Mouse (Mus musculus) forebrain, embryonic 12.5 days (tissue): ENCODE measurements around the gene Lypd4. TPM values are rescaled to one million over a fixed set of nuclear protein-coding genes. Genes with fewer than 3 reads are reported as not detected.
"Not testable (repeated sequence)": the region's sequence is repeated elsewhere in the genome, so short reads cannot be mapped to it uniquely, and the experiment has no call there.

ENCODE experiments used
- ATAC-seq: fragments of 200-750 bp; cut with Nextera tagmentation; 2 replicates; pipeline ENCODE4 v1.8.0; 2017; ENCODE audit warnings: moderate TSS enrichment; ENCODE audit not compliant: low FRiP score
- H3K27ac ChIP-seq: fragments of 300-500 bp; sonication (generic); 2 replicates; pipeline ENCODE4 v1.5.1; 2016; ENCODE audit warnings: mild to moderate bottlenecking
- H3K27me3 ChIP-seq: fragments of 300-500 bp; sonication (generic); 2 replicates; pipeline ENCODE4 v1.6.1; 2016; ENCODE audit warnings: mild to moderate bottlenecking
- H3K36me3 ChIP-seq: fragments of 300-500 bp; sonication (generic); replicated peaks from 2 replicates; pipeline ENCODE4 v1.6.1; 2016; ENCODE audit warnings: mild to moderate bottlenecking
- H3K4me1 ChIP-seq: fragments of 300-500 bp; sonication (generic); 2 replicates; pipeline ENCODE4 v1.6.1; 2016
- H3K4me2 ChIP-seq: fragments of 300-500 bp; sonication (generic); 2 replicates; pipeline ENCODE4 v1.6.1; 2016; ENCODE audit warnings: mild to moderate bottlenecking, moderate library complexity
- H3K4me3 ChIP-seq: fragments of 300-500 bp; sonication (generic); replicated peaks from 2 replicates; pipeline ENCODE4 v1.5.1; 2016; ENCODE audit warnings: mild to moderate bottlenecking
- H3K9ac ChIP-seq: fragments of 300-500 bp; sonication (generic); 2 replicates; pipeline ENCODE4 v1.6.1; 2016; ENCODE audit warnings: mild to moderate bottlenecking
- H3K9me3 ChIP-seq: fragments of 300-500 bp; sonication (generic); 2 replicates; pipeline ENCODE4 v1.6.1; 2016
- WGBS: fragments of 180-500 bp; shearing (Covaris S2); methylation state at CpG from one replicate; pipeline ENCODE4 v1.1.7; 2016; 5-methylcytosine and 5-hydroxymethylcytosine counted together
- polyA plus RNA-seq: library from polyadenylated mRNA; unstranded; fragments of >200 nt; fragmentation: Nextera tagmentation; extraction: Ambion mirVana; gene quantifications from 2 replicates; pipeline ENCODE4 v1.2.1, GENCODE M21; 2016

Lypd4 gene
- polyA plus RNA-seq, 1 experiment from 2014 or later = not detected

DNA sequence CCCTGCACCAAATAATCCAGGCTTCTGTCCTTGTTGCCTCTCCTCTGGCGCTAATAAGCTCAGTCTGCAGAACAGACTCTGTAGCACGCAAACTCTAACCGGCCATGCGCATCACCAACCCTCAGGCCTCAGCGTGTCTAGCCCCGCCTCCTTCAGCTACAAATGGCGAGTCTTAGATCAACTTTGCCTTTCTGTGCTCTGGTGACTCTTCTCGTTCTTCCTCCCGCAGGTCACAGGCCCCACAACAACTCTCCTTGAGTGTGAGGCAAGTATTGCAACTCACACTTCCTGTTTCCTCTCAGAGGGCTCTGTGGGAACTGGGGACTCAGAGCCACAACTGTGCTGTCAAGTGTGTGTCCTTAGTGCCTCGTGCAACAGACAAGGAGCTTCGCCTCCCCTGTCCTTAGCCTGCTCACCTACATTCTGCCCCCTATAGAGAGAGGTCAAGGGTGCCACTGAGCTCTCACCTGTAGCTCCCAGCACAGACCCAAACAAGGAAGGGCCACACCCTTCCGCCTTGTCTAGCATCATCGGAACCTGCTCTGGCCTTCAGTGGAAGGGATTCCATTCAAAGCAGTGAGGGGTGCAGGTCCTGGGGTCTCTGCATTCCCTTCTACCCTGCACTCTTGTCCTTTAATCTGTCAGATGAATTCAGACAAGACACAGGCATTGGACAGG, 30.9 kb downstream of the Lypd4 start:
- ATAC-seq, H3K4me2 ChIP-seq, H3K9me3 ChIP-seq, H3K27ac ChIP-seq, H3K36me3 ChIP-seq, H3K4me3 ChIP-seq, H3K27me3 ChIP-seq, H3K4me1 ChIP-seq, H3K9ac ChIP-seq: not testable (repeated sequence)
- WGBS = 73% methylated on average over 12 of the region's 13 CpGs

- ATAC-seq = no peak
- no peaks in the 10 kb centered on the region for H3K36me3 ChIP-seq
- H3K9me3 ChIP-seq = no peaks in the 10 kb centered on the region
- no peak overlapping the region for H3K9ac ChIP-seq
- no peak overlapping the region for H3K27ac ChIP-seq
- H3K4me1 ChIP-seq = no peaks in the 10 kb centered on the region
- no peaks in the 10 kb centered on the region for H3K27me3 ChIP-seq
- H3K4me3 ChIP-seq = no peak overlapping the region
- WGBS = 88% methylated on average over 4 of the region's 4 CpGs
- no peak overlapping the region for H3K4me2 ChIP-seq
These were observed 42.6 kb downstream of the Lypd4 start for GRCm38 (mm10) chr7:24827181-24827580.

DNA sequence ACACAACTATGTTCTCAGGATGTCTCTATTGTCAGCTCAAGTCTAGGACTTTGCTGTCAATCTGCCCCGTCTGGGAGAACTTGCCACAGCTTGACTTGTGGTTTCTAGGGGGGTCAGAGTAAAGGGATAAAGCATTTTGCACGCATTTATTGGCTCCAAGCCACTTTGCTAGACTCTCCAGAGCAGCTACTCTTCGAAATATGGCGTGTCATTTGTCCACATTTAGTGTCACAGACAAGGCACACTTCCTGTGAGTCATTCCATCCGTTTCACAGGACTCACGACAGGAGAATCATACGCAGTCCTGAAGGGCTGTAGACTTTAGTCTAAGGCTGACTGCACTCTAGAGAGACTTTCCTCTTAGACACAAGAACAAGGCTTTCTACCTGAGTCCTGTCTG, 45.3 kb downstream of the Lypd4 start:
- Histone ChIP-seq H3K4me3 (no peak overlapping the region), H3K4me2 (no peak overlapping the region), H3K36me3 (no peaks in the 10 kb centered on the region), H3K9me3 (no peaks in the 10 kb centered on the region), H3K27me3 (no peaks in the 10 kb centered on the region), H3K4me1 (no peaks in the 10 kb centered on the region), H3K27ac (no peak overlapping the region), H3K9ac (no peak overlapping the region)
- WGBS = 83% methylated on average over 7 of the region's 7 CpGs
- ATAC-seq = no peak

DNA sequence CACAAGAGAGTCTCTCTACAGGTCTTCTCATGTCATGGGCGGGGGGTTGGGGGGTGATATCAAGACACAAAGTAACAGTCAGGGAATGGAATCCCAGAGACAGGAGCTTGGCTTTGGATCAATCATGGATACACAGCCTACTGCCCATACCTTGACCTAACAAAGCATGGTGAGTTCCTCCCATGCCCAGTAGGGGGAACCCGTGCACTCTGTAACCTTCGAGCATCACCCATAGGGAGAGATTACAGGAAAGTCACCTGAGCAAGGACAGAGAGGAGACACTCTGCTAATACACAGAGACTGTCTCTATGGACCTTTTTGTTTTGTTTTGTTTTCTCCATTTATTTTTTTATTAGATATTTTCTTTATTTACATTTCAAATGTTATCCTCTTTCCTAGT, 52.2 kb downstream of the Lypd4 start:
- H3K4me2 ChIP-seq = no peak overlapping the region
- no peak overlapping the region for H3K27ac ChIP-seq
- 2% methylated on average over 3 of the region's 3 CpGs for WGBS
- no peaks in the 10 kb centered on the region for H3K36me3 ChIP-seq
- no peak overlapping the region for H3K4me3 ChIP-seq
- no peaks in the 10 kb centered on the region for H3K4me1 ChIP-seq
- 0 out of 2 replicates have a peak, but pooled peaks have one; percentile 68 for ATAC-seq
- H3K27me3 ChIP-seq = peaks cover 6% of the 10 kb centered on the region; the same call in 1 of the 2 replicates
- no peak overlapping the region for H3K9ac ChIP-seq
- no peaks in the 10 kb centered on the region for H3K9me3 ChIP-seq

Other genes starting within 250 kb of the Lypd4 start
- 0.42 and 0.56 TPM in 2 replicates for gene Lypd3, start 233.4 kb downstream of the Lypd4 start, polyA plus RNA-seq
- not detected in 2 replicates for gene Tex101, start 193.3 kb downstream of the Lypd4 start, polyA plus RNA-seq
- gene BC049730, start 160.7 kb downstream of the Lypd4 start, polyA plus RNA-seq = not detected in 2 replicates
- not detected in 2 replicates for gene Gm4763, start 143.0 kb downstream of the Lypd4 start, polyA plus RNA-seq
- gene Cd177, start 109.6 kb downstream of the Lypd4 start, polyA plus RNA-seq = 0.20 TPM in 1 of 2 replicates, not detected in the other
- 0.36 TPM in 1 of 2 replicates, not detected in the other for gene Ceacam10, start 92.7 kb downstream of the Lypd4 start, polyA plus RNA-seq
- gene Gm9844, start 7.7 kb downstream of the Lypd4 start, polyA plus RNA-seq = 24.7 and 28.6 TPM in 2 replicates
- gene Dmrtc2, start 116 bp upstream of the Lypd4 start, polyA plus RNA-seq = 0.24 TPM in 1 of 2 replicates, not detected in the other
- 1,399 and 1,518 TPM in 2 replicates for gene Rps19, start 14.4 kb upstream of the Lypd4 start, polyA plus RNA-seq
- 0.22 TPM in 1 of 2 replicates, not detected in the other for gene Cd79a, start 27.4 kb upstream of the Lypd4 start, polyA plus RNA-seq
- gene Arhgef1, start 33.0 kb upstream of the Lypd4 start, polyA plus RNA-seq = 68.3 and 73.5 TPM in 2 replicates
- 1.0 and 1.7 TPM in 2 replicates for gene Gm4881, start 74.6 kb upstream of the Lypd4 start, polyA plus RNA-seq
- gene Rabac1, start 102.8 kb upstream of the Lypd4 start, polyA plus RNA-seq = 82.3 and 87.7 TPM in 2 replicates
- gene Atp1a3, start 136.0 kb upstream of the Lypd4 start, polyA plus RNA-seq = 68.2 and 87.4 TPM in 2 replicates
- gene Grik5, start 202.4 kb upstream of the Lypd4 start, polyA plus RNA-seq = 14.3 and 18.1 TPM in 2 replicates
- gene Zfp574, start 202.6 kb upstream of the Lypd4 start, polyA plus RNA-seq = 39.7 and 41.2 TPM in 2 replicates